Mouse (Mus musculus) MEL (cell line): ENCODE results near the gene Caml. TPM values are rescaled to one million over a fixed set of nuclear protein-coding genes. Genes with fewer than 3 reads are reported as not detected.

Source experiments
- DNase-seq: peaks from one replicate; pipeline ENCODE4 v3.0.0; 2011; ENCODE audit warnings: low read depth, low spot score
- H3K27ac ChIP-seq: 2 replicates; pipeline ENCODE4 v1.5.1; 2012; ENCODE audit warnings: low read depth, mild to moderate bottlenecking, control low read depth, low read length, moderate library complexity; ENCODE audit not compliant: control insufficient read depth
- H3K27me3 ChIP-seq, 2 experiments: fragments of 150-350 bp in 1 of 2; sonication (generic) in 1 of 2; 2 replicates each; pipeline ENCODE4 v1.6.1; 2012; ENCODE audit warnings: low read length in 2 of 2, mild to moderate bottlenecking in 2 of 2, improper control_type of control experiment in 1 of 2, moderate library complexity in 1 of 2; ENCODE audit not compliant: insufficient read depth in 2 of 2, control insufficient read depth in 1 of 2
- H3K36me3 ChIP-seq, 2 experiments: 2 replicates each; pipeline ENCODE4 v1.6.1; 2012 to 2014; ENCODE audit warnings: low read length in 2 of 2, improper control_type of control experiment in 1 of 2, inconsistent platforms in 1 of 2, mild to moderate bottlenecking in 1 of 2; ENCODE audit not compliant: insufficient read depth in 2 of 2, control insufficient read depth in 1 of 2
- H3K4me1 ChIP-seq, 2 experiments: fragments of 150-350 bp in 1 of 2; sonication (generic) in 1 of 2; 2 replicates each; pipeline ENCODE4 v1.6.1; 2012; ENCODE audit warnings: low read length in 2 of 2, improper control_type of control experiment in 1 of 2, mild to moderate bottlenecking in 1 of 2; ENCODE audit not compliant: insufficient read depth in 2 of 2, control insufficient read depth in 1 of 2
- H3K4me3 ChIP-seq, 2 experiments: fragments of 150-350 bp in 1 of 2; sonication (generic) in 1 of 2; 2 replicates each; pipeline ENCODE4 v1.5.1; 2012; ENCODE audit warnings: low read depth in 2 of 2, low read length in 2 of 2, mild to moderate bottlenecking in 2 of 2, moderate library complexity in 2 of 2, control low read depth in 1 of 2, improper control_type of control experiment in 1 of 2; ENCODE audit not compliant: control insufficient read depth in 1 of 2, insufficient read depth in 1 of 2
- H3K79me2 ChIP-seq: 2 replicates; pipeline ENCODE4 v1.6.1; 2012; ENCODE audit warnings: mild to moderate bottlenecking, low read length, moderate library complexity; ENCODE audit not compliant: control insufficient read depth, poor library complexity, insufficient read depth
- H3K9ac ChIP-seq: 2 replicates; pipeline ENCODE4 v1.6.1; 2012; ENCODE audit warnings: low read depth, mild to moderate bottlenecking, control low read depth, low read length, moderate library complexity; ENCODE audit not compliant: control insufficient read depth, poor library complexity, severe bottlenecking
- H3K9me3 ChIP-seq: fragments of 150-350 bp; sonication (generic); replicated peaks from 2 replicates; pipeline ENCODE4 v1.6.1; 2012; ENCODE audit warnings: mild to moderate bottlenecking, low read length, improper control_type of control experiment, moderate library complexity; ENCODE audit not compliant: insufficient read depth
- BHLHE40 ChIP-seq: IDR thresholded peaks from 2 replicates; pipeline ENCODE4 v1.6.1; 2012; ENCODE audit warnings: low read depth, mild to moderate bottlenecking, inconsistent platforms, low read length, improper control_type of control experiment, borderline replicate concordance
- CTCF ChIP-seq, 3 experiments: IDR thresholded peaks in 2 of 3; conservative IDR thresholded peaks in 1 of 3; 2 replicates each; pipeline ENCODE4 v1.5.1; 2011 to 2012; ENCODE audit warnings: low read length in 3 of 3, low read depth in 2 of 3, mild to moderate bottlenecking in 2 of 3, improper control_type of control experiment in 1 of 3, inconsistent platforms in 1 of 3, mixed read lengths in 1 of 3, moderate library complexity in 1 of 3; ENCODE audit not compliant: control insufficient read depth in 1 of 3, insufficient read depth in 1 of 3, poor library complexity in 1 of 3, severe bottlenecking in 1 of 3
- E2F4 ChIP-seq: IDR thresholded peaks from 2 replicates; pipeline ENCODE4 v1.6.1; 2011; ENCODE audit warnings: low read depth, low read length, improper control_type of control experiment, borderline replicate concordance
- ELF1 ChIP-seq: IDR thresholded peaks from 2 replicates; pipeline ENCODE4 v1.6.1; 2014; ENCODE audit warnings: low read depth, mild to moderate bottlenecking, inconsistent platforms, low read length, improper control_type of control experiment, moderate library complexity
- ETS1 ChIP-seq: IDR thresholded peaks from 2 replicates; pipeline ENCODE4 v1.6.1; 2012; ENCODE audit warnings: low read depth, mild to moderate bottlenecking, inconsistent platforms, low read length, improper control_type of control experiment, moderate library complexity
- GATA1 ChIP-seq: IDR thresholded peaks from 2 replicates; pipeline ENCODE4 v1.6.1; 2011; ENCODE audit warnings: low read depth, low read length, improper control_type of control experiment
- KAT2A ChIP-seq: conservative IDR thresholded peaks from 2 replicates; pipeline ENCODE4 v1.6.1; 2012; ENCODE audit warnings: low read depth, low read length, improper control_type of control experiment, inconsistent platforms
- MAFK ChIP-seq: IDR thresholded peaks from 2 replicates; pipeline ENCODE4 v1.6.1; 2011; ENCODE audit warnings: low read depth, mild to moderate bottlenecking, low read length, improper control_type of control experiment, borderline replicate concordance
- MAX ChIP-seq: IDR thresholded peaks from 2 replicates; pipeline ENCODE4 v1.6.1; 2011; ENCODE audit warnings: low read length, improper control_type of control experiment
- MEF2A ChIP-seq: IDR thresholded peaks from 2 replicates; pipeline ENCODE4 v1.6.1; 2014; ENCODE audit warnings: low read depth, mild to moderate bottlenecking, inconsistent platforms, low read length, improper control_type of control experiment; ENCODE audit not compliant: poor library complexity, insufficient replicate concordance, severe bottlenecking; ENCODE audit errors: extremely low read depth
- MYC ChIP-seq: IDR thresholded peaks from 2 replicates; pipeline ENCODE4 v1.6.1; 2011; ENCODE audit warnings: low read depth, mild to moderate bottlenecking, low read length, improper control_type of control experiment, moderate library complexity
- NELFE ChIP-seq: IDR thresholded peaks from 2 replicates; pipeline ENCODE4 v1.6.1; 2011; ENCODE audit warnings: low read depth, low read length, improper control_type of control experiment
- NRF1 ChIP-seq: IDR thresholded peaks from 2 replicates; pipeline ENCODE4 v1.6.1; 2014; ENCODE audit warnings: low read depth, mild to moderate bottlenecking, inconsistent platforms, low read length, improper control_type of control experiment, moderate library complexity; ENCODE audit not compliant: poor library complexity, insufficient read depth, severe bottlenecking
- POLR2A ChIP-seq, 2 experiments: IDR thresholded peaks; 2 replicates each; pipeline ENCODE4 v1.6.1; 2011 to 2012; ENCODE audit warnings: low read length in 2 of 2, mild to moderate bottlenecking in 2 of 2, control low read depth in 1 of 2, improper control_type of control experiment in 1 of 2, low read depth in 1 of 2, moderate library complexity in 1 of 2; ENCODE audit not compliant: control insufficient read depth in 1 of 2, insufficient read depth in 1 of 2, poor library complexity in 1 of 2
- POLR2AphosphoS2 ChIP-seq: IDR thresholded peaks from 2 replicates; pipeline ENCODE4 v1.6.1; 2011; ENCODE audit warnings: low read length, improper control_type of control experiment
- POLR2AphosphoS5 ChIP-seq: IDR thresholded peaks from 2 replicates; pipeline ENCODE4 v1.6.1; 2012; ENCODE audit warnings: low read depth, borderline replicate concordance, mild to moderate bottlenecking, inconsistent platforms, low read length, moderate library complexity, mixed read lengths
- RAD21 ChIP-seq: IDR thresholded peaks from 2 replicates; pipeline ENCODE4 v1.6.1; 2011; ENCODE audit warnings: mild to moderate bottlenecking, low read depth, low read length, improper control_type of control experiment
- SIN3A ChIP-seq: IDR thresholded peaks from 2 replicates; pipeline ENCODE4 v1.6.1; 2012; ENCODE audit warnings: low read length, improper control_type of control experiment, inconsistent platforms
- SMC3 ChIP-seq: IDR thresholded peaks from 2 replicates; pipeline ENCODE4 v1.6.1; 2011; ENCODE audit warnings: low read depth, low read length, improper control_type of control experiment
- TBP ChIP-seq: IDR thresholded peaks from 2 replicates; pipeline ENCODE4 v1.8.0; 2011; ENCODE audit warnings: low read depth, low read length, improper control_type of control experiment
- TCF12 ChIP-seq: IDR thresholded peaks from 2 replicates; pipeline ENCODE4 v1.6.1; 2014; ENCODE audit warnings: low read depth, mild to moderate bottlenecking, inconsistent platforms, low read length, improper control_type of control experiment, moderate library complexity
- UBTF ChIP-seq: IDR thresholded peaks from 2 replicates; pipeline ENCODE4 v1.6.1; 2012; ENCODE audit warnings: low read depth, mild to moderate bottlenecking, inconsistent platforms, low read length, improper control_type of control experiment, moderate library complexity, borderline replicate concordance; ENCODE audit not compliant: insufficient read depth
- USF1 ChIP-seq: IDR thresholded peaks from 2 replicates; pipeline ENCODE4 v1.6.1; 2014; ENCODE audit warnings: low read depth, mild to moderate bottlenecking, inconsistent platforms, low read length, improper control_type of control experiment, moderate library complexity
- USF2 ChIP-seq, 2 experiments: IDR thresholded peaks; 2 replicates each; pipeline ENCODE4 v1.6.1; 2011 to 2012; ENCODE audit warnings: improper control_type of control experiment in 2 of 2, low read length in 2 of 2, borderline replicate concordance in 1 of 2, inconsistent platforms in 1 of 2, low read depth in 1 of 2, mild to moderate bottlenecking in 1 of 2; ENCODE audit not compliant: insufficient read depth in 1 of 2
- ZMIZ1 ChIP-seq: IDR thresholded peaks from 2 replicates; pipeline ENCODE4 v1.6.1; 2012; ENCODE audit warnings: low read depth, mild to moderate bottlenecking, inconsistent platforms, low read length, improper control_type of control experiment, moderate library complexity
- ZNF384 ChIP-seq: IDR thresholded peaks from 2 replicates; pipeline ENCODE4 v1.6.1; 2012; ENCODE audit warnings: low read depth, mild to moderate bottlenecking, inconsistent platforms, low read length, improper control_type of control experiment
- polyA plus RNA-seq, 2 experiments: library from polyadenylated mRNA; stranded (reverse) in 1 of 2; unstranded in 1 of 2; fragments of >175 nt in 1 of 2; fragments of >200 nt in 1 of 2; gene quantifications; 2 replicates each; pipeline versions ENCODE4 v1.2.1 to v1.2.4; 2012; ENCODE audit warnings: low replicate concordance in 2 of 2, low read depth in 1 of 2; ENCODE audit not compliant: insufficient read length in 2 of 2, insufficient read depth in 1 of 2, missing spikeins in 1 of 2
- total RNA-seq: library from RNA; depleted of rRNA; stranded (reverse); fragments of 300-350 nt; gene quantifications from 2 replicates; pipeline ENCODE4 v1.2.3, GENCODE M21; 2012

Gene Caml
- total and polyA plus RNA-seq, 3 experiments, result 42.5 to 47.1 TPM; not detected in 1

GRCm38 (mm10) chr13:55672711-55673110 is 49.9 kb downstream of the Caml start:
- H3K36me3 ChIP-seq, result peaks cover 0 to 39% of the 10 kb centered on the region in 2 experiments; a peak in 2 of 4 replicates
- no peaks in the 10 kb centered on the region for H3K27me3 ChIP-seq

GRCm38 (mm10) chr13:55677364-55677763 is 54.6 kb downstream of the Caml start:
- Histone ChIP-seq H3K9ac (no peak overlapping the region), H3K79me2 (no peaks in the 10 kb centered on the region), H3K27ac (no peak overlapping the region), H3K4me1 (no peaks in the 10 kb centered on the region), H3K4me3 (no peak overlapping the region), H3K9me3 (no peaks in the 10 kb centered on the region), H3K27me3 (no peaks in the 10 kb centered on the region), H3K36me3 (peaks cover 0 to 34% of the 10 kb centered on the region in 2 experiments; a peak in 2 of 4 replicates)
- TF ChIP-seq ZNF384, result no peak
- TF ChIP-seq SIN3A, result no peak
- no peak for TF ChIP-seq CTCF (IDR thresholded peaks at IDR 0.05 in 2 of 3, conservative IDR thresholded peaks at IDR 0.05 in 1 of 3; ENCODE audit: control insufficient read depth in 1 of 3, insufficient read depth in 1 of 3, low read depth in 2 of 3, low read length in 3 of 3, poor library complexity in 1 of 3, severe bottlenecking in 1 of 3)
- TF ChIP-seq MEF2A, result no peak
- no peak for TF ChIP-seq SMC3
- no peak for TF ChIP-seq UBTF
- no peak for TF ChIP-seq MAFK
- no peak for TF ChIP-seq RAD21
- TF ChIP-seq MAX, result no peak
- no peak for TF ChIP-seq ETS1
- TF ChIP-seq BHLHE40, result no peak
- TF ChIP-seq E2F4, result no peak
- no peak for TF ChIP-seq POLR2A (IDR thresholded peaks at IDR 0.05; ENCODE audit: control insufficient read depth in 1 of 2, insufficient read depth in 1 of 2, low read depth in 1 of 2, low read length in 2 of 2, poor library complexity in 1 of 2)
- TF ChIP-seq GATA1, result no peak
- no peak for DNase-seq

More at GRCm38 (mm10) chr13:55672711-55673110, 49.9 kb downstream of the Caml start:
- DNase-seq, result no peak
- Histone ChIP-seq H3K79me2 (no peaks in the 10 kb centered on the region), H3K9ac (no peak overlapping the region), H3K27ac (no peak overlapping the region), H3K4me3 (no peak overlapping the region), H3K4me1 (no peaks in the 10 kb centered on the region), H3K9me3 (no peaks in the 10 kb centered on the region)
- TF ChIP-seq POLR2AphosphoS2 (no peak), SMC3 (no peak), ZMIZ1 (no peak), TCF12 (no peak), MYC (no peak), GATA1 (no peak), ELF1 (no peak), UBTF (no peak), POLR2AphosphoS5 (no peak), KAT2A (no peak), MEF2A (no peak), MAFK (no peak), NELFE (no peak), TBP (no peak), NRF1 (no peak), USF2 (IDR thresholded peaks at IDR 0.05; ENCODE audit: borderline replicate concordance in 1 of 2, insufficient read depth in 1 of 2, low read depth in 1 of 2, low read length in 2 of 2) (no peak), CTCF (IDR thresholded peaks at IDR 0.05 in 2 of 3, conservative IDR thresholded peaks at IDR 0.05 in 1 of 3; ENCODE audit: control insufficient read depth in 1 of 3, insufficient read depth in 1 of 3, low read depth in 2 of 3, low read length in 3 of 3, poor library complexity in 1 of 3, severe bottlenecking in 1 of 3) (no peak), USF1 (no peak), POLR2A (IDR thresholded peaks at IDR 0.05; ENCODE audit: control insufficient read depth in 1 of 2, insufficient read depth in 1 of 2, low read depth in 1 of 2, low read length in 2 of 2, poor library complexity in 1 of 2) (no peak)
- TF ChIP-seq, all 39 proteins: peak for 0
